Mouse (Mus musculus): ENCODE results near the gene Ugt1a1. TPM values are rescaled to one million over a fixed set of nuclear protein-coding genes. Genes with fewer than 3 reads are reported as not detected.
"Not testable (repeated sequence)": the region's sequence is repeated elsewhere in the genome, so short reads cannot be mapped to it uniquely, and the experiment has no call there.

Gene Ugt1a1
- polyA plus RNA-seq (2015; fragmentation: Nextera tagmentation; extraction: Ambion mirVana), result 2.4 TPM in 2 replicates

GRCm38 (mm10) chr1:88211812-88212211 lies at the start of gene Ugt1a1:
Ugt1a1 (plus strand) TSS chr1:88211959.
- no peak within 1 kb of the TSS for H3K9ac ChIP-seq (replicated peaks; ENCODE audit: low read length)
- no peak within 1 kb of the TSS for H3K27ac ChIP-seq (ENCODE audit: low read length)
- H3K36me3 ChIP-seq (ENCODE audit: insufficient read depth, low read length), result no peaks in the 10 kb centered on the region
- WGBS, result 67% methylated on average over 8 of the region's 8 CpGs
- no peak within 1 kb of the TSS for H3K4me3 ChIP-seq (ENCODE audit: low read length)
- peaks cover 53% of the 10 kb centered on the region for H3K9me3 ChIP-seq (ENCODE audit: low read length)
- ATAC-seq (ENCODE audit: low FRiP score, low TSS enrichment), result peak; percentile 25; the same call in 1 of the 2 replicates
- H3K4me2 ChIP-seq (replicated peaks; ENCODE audit: low read depth, low read length), result no peak within 1 kb of the TSS
- H3K27me3 ChIP-seq (ENCODE audit: insufficient read depth, low read length), result no peaks in the 10 kb centered on the region
- no peaks in the 10 kb centered on the region for H3K4me1 ChIP-seq (ENCODE audit: insufficient read depth, low read length)

GRCm38 (mm10) chr1:88165711-88166110 lies 46.0 kb upstream of the Ugt1a1 start, which contains the start of gene Ugt1a5:
Ugt1a5 (plus strand) TSS chr1:88166012.
- H3K4me1 ChIP-seq (ENCODE audit: insufficient read depth, low read length), result no peaks in the 10 kb centered on the region
- no peak within 1 kb of the TSS for H3K4me3 ChIP-seq (ENCODE audit: low read length)
- no peaks in the 10 kb centered on the region for H3K36me3 ChIP-seq (ENCODE audit: insufficient read depth, low read length)
- H3K27me3 ChIP-seq (ENCODE audit: insufficient read depth, low read length), result no peaks in the 10 kb centered on the region
- peaks cover 5% of the 10 kb centered on the region; the same call in 1 of the 2 replicates for H3K9me3 ChIP-seq (ENCODE audit: low read length)
- no peak for ATAC-seq (ENCODE audit: low FRiP score, low TSS enrichment)
- H3K9ac ChIP-seq (replicated peaks; ENCODE audit: low read length), result no peak within 1 kb of the TSS
- no peak within 1 kb of the TSS for H3K27ac ChIP-seq (ENCODE audit: low read length)
- H3K4me2 ChIP-seq (replicated peaks; ENCODE audit: low read depth, low read length), result no peak within 1 kb of the TSS
- WGBS, result 80% methylated on average over 5 of the region's 5 CpGs

- H3K4me1 ChIP-seq (ENCODE audit: insufficient read depth, low read length); H3K27ac ChIP-seq (ENCODE audit: low read length); H3K4me2 ChIP-seq (replicated peaks; ENCODE audit: low read depth, low read length); ATAC-seq (ENCODE audit: low FRiP score, low TSS enrichment); H3K4me3 ChIP-seq (ENCODE audit: low read length); H3K9ac ChIP-seq (replicated peaks; ENCODE audit: low read length); H3K36me3 ChIP-seq (ENCODE audit: insufficient read depth, low read length); H3K27me3 ChIP-seq (ENCODE audit: insufficient read depth, low read length): not testable (repeated sequence)
- 86% methylated on average over 5 of the region's 7 CpGs for WGBS
- peaks cover 11% of the 10 kb centered on the region; the same call in 1 of the 2 replicates for H3K9me3 ChIP-seq (ENCODE audit: low read length)
Observed at GRCm38 (mm10) chr1:88172190-88172589, 39.6 kb upstream of the Ugt1a1 start.

GRCm38 (mm10) chr1:88179657-88180056 lies 32.1 kb upstream of the Ugt1a1 start:
- ATAC-seq (ENCODE audit: low FRiP score, low TSS enrichment), result no peak
- Histone ChIP-seq H3K4me2 (replicated peaks; ENCODE audit: low read depth, low read length) (no peak overlapping the region), H3K4me3 (ENCODE audit: low read length) (no peak overlapping the region), H3K27me3 (ENCODE audit: insufficient read depth, low read length) (no peaks in the 10 kb centered on the region), H3K36me3 (ENCODE audit: insufficient read depth, low read length) (no peaks in the 10 kb centered on the region), H3K4me1 (ENCODE audit: insufficient read depth, low read length) (no peaks in the 10 kb centered on the region), H3K27ac (ENCODE audit: low read length) (no peak overlapping the region), H3K9ac (replicated peaks; ENCODE audit: low read length) (no peak overlapping the region), H3K9me3 (ENCODE audit: low read length) (peaks cover 18% of the 10 kb centered on the region)
- 88% methylated on average over 1 of the region's 1 CpGs for WGBS

DNA sequence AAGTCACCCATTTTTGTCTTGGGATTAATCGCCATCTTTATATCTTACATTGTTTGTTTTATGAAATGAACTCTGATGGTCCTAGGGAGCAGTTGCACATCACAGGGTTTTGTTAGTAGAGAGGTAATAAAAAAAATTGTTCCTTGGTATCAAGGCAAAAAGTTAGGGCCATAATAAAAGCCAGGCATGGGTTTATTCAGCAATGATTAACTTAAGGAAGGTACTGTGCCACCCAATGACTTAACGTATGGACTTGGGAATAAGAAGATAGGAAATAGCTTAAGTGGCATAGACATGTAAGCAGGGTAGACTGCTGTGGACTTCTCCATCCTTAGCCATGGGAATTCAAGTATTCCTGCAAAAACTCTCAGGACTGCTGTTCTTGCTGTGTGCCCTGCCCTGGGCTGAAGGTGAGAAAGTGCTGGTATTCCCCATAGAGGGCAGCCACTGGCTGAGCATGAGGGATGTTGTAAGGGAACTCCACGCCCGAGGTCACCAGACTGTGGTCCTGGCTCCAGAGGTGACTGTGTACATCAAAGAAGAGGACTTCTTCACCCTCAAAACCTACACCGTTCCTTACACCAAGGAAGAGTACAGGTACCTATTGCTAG lies 25.3 kb upstream of the Ugt1a1 start:
- no peak overlapping the region for H3K27ac ChIP-seq (ENCODE audit: low read length)
- no peak overlapping the region for H3K4me2 ChIP-seq (replicated peaks; ENCODE audit: low read depth, low read length)
- H3K4me3 ChIP-seq (ENCODE audit: low read length), result no peak overlapping the region
- WGBS, result 88% methylated on average over 5 of the region's 5 CpGs
- no peak overlapping the region for H3K9ac ChIP-seq (replicated peaks; ENCODE audit: low read length)
- no peaks in the 10 kb centered on the region for H3K27me3 ChIP-seq (ENCODE audit: insufficient read depth, low read length)
- H3K9me3 ChIP-seq (ENCODE audit: low read length), result no peaks in the 10 kb centered on the region
- H3K36me3 ChIP-seq (ENCODE audit: insufficient read depth, low read length), result no peaks in the 10 kb centered on the region
- no peak for ATAC-seq (ENCODE audit: low FRiP score, low TSS enrichment)
- H3K4me1 ChIP-seq (ENCODE audit: insufficient read depth, low read length), result no peaks in the 10 kb centered on the region

DNA sequence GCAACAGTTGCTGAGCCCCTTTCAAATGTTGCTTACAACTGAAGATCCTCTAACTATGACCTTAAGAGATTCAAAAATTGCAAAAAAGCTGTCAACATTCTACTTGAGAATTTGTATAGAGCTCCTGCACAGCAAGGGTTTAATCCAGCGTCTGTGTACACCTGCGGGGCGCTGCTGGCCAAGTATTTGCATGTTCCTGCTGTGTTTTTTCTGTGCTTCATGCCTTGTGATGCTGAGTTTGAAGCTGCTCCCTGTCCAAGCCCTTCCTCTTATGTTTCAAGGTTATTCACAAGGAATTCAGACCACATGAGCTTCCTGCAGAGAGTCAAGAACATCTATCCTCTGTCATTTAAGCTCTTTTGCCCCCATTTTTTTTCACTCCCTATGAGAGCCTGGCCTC lies 19.6 kb upstream of the Ugt1a1 start:
- Histone ChIP-seq H3K36me3 (ENCODE audit: insufficient read depth, low read length) (no peaks in the 10 kb centered on the region), H3K9me3 (ENCODE audit: low read length) (no peaks in the 10 kb centered on the region), H3K4me3 (ENCODE audit: low read length) (no peak overlapping the region), H3K27ac (ENCODE audit: low read length) (no peak overlapping the region), H3K9ac (replicated peaks; ENCODE audit: low read length) (no peak overlapping the region), H3K4me1 (ENCODE audit: insufficient read depth, low read length) (no peaks in the 10 kb centered on the region), H3K4me2 (replicated peaks; ENCODE audit: low read depth, low read length) (no peak overlapping the region), H3K27me3 (ENCODE audit: insufficient read depth, low read length) (no peaks in the 10 kb centered on the region)
- 76% methylated on average over 3 of the region's 3 CpGs for WGBS
- no peak for ATAC-seq (ENCODE audit: low FRiP score, low TSS enrichment)

GRCm38 (mm10) chr1:88195687-88196086 lies 16.1 kb upstream of the Ugt1a1 start:
- H3K27ac ChIP-seq (ENCODE audit: low read length), result no peak overlapping the region
- H3K9ac ChIP-seq (replicated peaks; ENCODE audit: low read length), result no peak overlapping the region
- no peak overlapping the region for H3K4me2 ChIP-seq (replicated peaks; ENCODE audit: low read depth, low read length)
- H3K36me3 ChIP-seq (ENCODE audit: insufficient read depth, low read length), result no peaks in the 10 kb centered on the region
- peak; percentile 76 for ATAC-seq (ENCODE audit: low FRiP score, low TSS enrichment)
- H3K27me3 ChIP-seq (ENCODE audit: insufficient read depth, low read length), result no peaks in the 10 kb centered on the region
- H3K4me3 ChIP-seq (ENCODE audit: low read length), result no peak overlapping the region
- H3K9me3 ChIP-seq (ENCODE audit: low read length), result no peaks in the 10 kb centered on the region
- peaks cover 9% of the 10 kb centered on the region; the same call in 1 of the 2 replicates for H3K4me1 ChIP-seq (ENCODE audit: insufficient read depth, low read length)
- 54% methylated on average over 1 of the region's 1 CpGs for WGBS

DNA sequence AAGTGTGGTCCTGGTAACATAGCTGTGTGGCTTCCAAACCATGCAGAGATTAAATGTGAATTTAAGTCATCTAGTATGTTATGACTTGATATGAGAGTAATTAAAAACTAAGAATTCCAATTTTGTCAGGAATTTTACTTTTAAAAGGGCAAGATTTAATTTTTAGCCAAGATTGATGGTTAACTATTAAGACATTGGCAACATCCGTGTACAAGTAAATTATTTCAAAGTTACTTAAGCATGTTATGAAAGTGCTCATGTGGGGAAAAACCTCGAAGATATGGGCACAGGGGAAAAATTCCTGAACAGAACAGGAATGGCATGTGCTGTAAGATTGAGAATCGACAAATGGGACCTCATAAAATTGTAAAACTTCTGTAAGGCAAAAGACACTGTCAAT lies 14.3 kb upstream of the Ugt1a1 start:
- Histone ChIP-seq H3K36me3 (ENCODE audit: insufficient read depth, low read length) (no peaks in the 10 kb centered on the region), H3K27ac (ENCODE audit: low read length) (no peak overlapping the region), H3K4me1 (ENCODE audit: insufficient read depth, low read length) (peaks cover 9% of the 10 kb centered on the region; the same call in 1 of the 2 replicates), H3K9me3 (ENCODE audit: low read length) (no peaks in the 10 kb centered on the region), H3K27me3 (ENCODE audit: insufficient read depth, low read length) (no peaks in the 10 kb centered on the region), H3K4me3 (ENCODE audit: low read length) (no peak overlapping the region), H3K9ac (replicated peaks; ENCODE audit: low read length) (no peak overlapping the region), H3K4me2 (replicated peaks; ENCODE audit: low read depth, low read length) (no peak overlapping the region)
- no peak for ATAC-seq (ENCODE audit: low FRiP score, low TSS enrichment)
- 60% methylated on average over 3 of the region's 3 CpGs for WGBS

GRCm38 (mm10) chr1:88199996-88200395 lies 11.8 kb upstream of the Ugt1a1 start:
- Histone ChIP-seq H3K4me2 (replicated peaks; ENCODE audit: low read depth, low read length) (no peak overlapping the region), H3K9ac (replicated peaks; ENCODE audit: low read length) (no peak overlapping the region), H3K27ac (ENCODE audit: low read length) (peak overlapping the region; percentile 77), H3K4me3 (ENCODE audit: low read length) (no peak overlapping the region), H3K36me3 (ENCODE audit: insufficient read depth, low read length) (no peaks in the 10 kb centered on the region), H3K27me3 (ENCODE audit: insufficient read depth, low read length) (no peaks in the 10 kb centered on the region), H3K9me3 (ENCODE audit: low read length) (peaks cover 13% of the 10 kb centered on the region), H3K4me1 (ENCODE audit: insufficient read depth, low read length) (peaks cover 11% of the 10 kb centered on the region)
- no peak for ATAC-seq (ENCODE audit: low FRiP score, low TSS enrichment)
- WGBS, result 69% methylated on average over 2 of the region's 2 CpGs

DNA sequence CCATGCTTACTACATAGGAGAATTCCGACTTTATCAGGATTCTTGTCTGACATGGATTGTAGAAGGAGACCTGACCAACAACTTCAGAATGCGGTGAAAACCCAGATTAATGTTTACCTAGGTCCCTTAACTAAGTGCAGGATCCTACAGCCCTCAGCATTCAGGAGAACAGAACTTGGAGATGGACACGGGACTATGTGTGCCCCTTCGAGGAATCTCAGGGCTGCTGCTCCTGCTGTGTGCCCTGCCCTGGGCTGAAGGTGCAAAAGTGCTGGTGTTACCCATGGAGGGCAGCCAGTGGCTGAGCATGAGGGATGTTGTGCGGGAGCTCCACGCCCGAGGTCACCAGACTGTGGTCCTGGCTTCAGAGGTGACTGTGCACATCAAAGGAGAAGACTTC lies 11.3 kb upstream of the Ugt1a1 start, which contains the start of gene Ugt1a2:
TSS of gene Ugt1a2 (plus strand) at position 146 of the 400 bp plus-strand sequence.
- no peak within 1 kb of the TSS for H3K9ac ChIP-seq (replicated peaks; ENCODE audit: low read length)
- H3K4me2 ChIP-seq (replicated peaks; ENCODE audit: low read depth, low read length), result no peak within 1 kb of the TSS
- no peaks in the 10 kb centered on the region for H3K36me3 ChIP-seq (ENCODE audit: insufficient read depth, low read length)
- H3K27me3 ChIP-seq (ENCODE audit: insufficient read depth, low read length), result no peaks in the 10 kb centered on the region
- peaks cover 14% of the 10 kb centered on the region for H3K9me3 ChIP-seq (ENCODE audit: low read length)
- peak; percentile 59; the same call in 1 of the 2 replicates for ATAC-seq (ENCODE audit: low FRiP score, low TSS enrichment)
- peaks cover 14% of the 10 kb centered on the region for H3K4me1 ChIP-seq (ENCODE audit: insufficient read depth, low read length)
- WGBS, result 59% methylated on average over 7 of the region's 7 CpGs
- H3K4me3 ChIP-seq (ENCODE audit: low read length), result no peak within 1 kb of the TSS
- peak within 1 kb of the TSS; percentile 77 for H3K27ac ChIP-seq (ENCODE audit: low read length)

Measured in kidney, embryonic 16.5 days (tissue).